Mouse (Mus musculus) MN1 (cell line): ENCODE data around the gene Dctn3.
"Not testable (repeated sequence)": the region's sequence is repeated elsewhere in the genome, so short reads cannot be mapped to it uniquely, and the experiment has no call there.

Experiments used
- DNase-seq: peaks from one replicate; pipeline ENCODE4 v3.0.0-alpha.2; 2016; ENCODE audit warnings: low spot score

Dctn3 gene

GRCm38 (mm10) chr4:41722918-41723351 lies at the start of gene Dctn3:
TSS of gene Dctn3 (minus strand) at chr4:41723170.
- peak; percentile 95 for DNase-seq

- not testable (repeated sequence) for DNase-seq
Observed at GRCm38 (mm10) chr4:41767301-41767700, 44.3 kb upstream of the Dctn3 start.

GRCm38 (mm10) chr4:41763176-41763575 lies 40.2 kb upstream of the Dctn3 start:
- not testable (repeated sequence) for DNase-seq

GRCm38 (mm10) chr4:41762688-41763114 lies 39.7 kb upstream of the Dctn3 start:
- peak; percentile 86 for DNase-seq

GRCm38 (mm10) chr4:41762099-41762687 lies 39.2 kb upstream of the Dctn3 start:
- DNase-seq, result peak; percentile 27

GRCm38 (mm10) chr4:41761680-41762079 lies 38.7 kb upstream of the Dctn3 start:
- no peak for DNase-seq

- no peak for DNase-seq
Observed at GRCm38 (mm10) chr4:41760911-41761310, 37.9 kb upstream of the Dctn3 start.

GRCm38 (mm10) chr4:41760288-41760721 lies 37.3 kb upstream of the Dctn3 start:
- peak; percentile 86 for DNase-seq

GRCm38 (mm10) chr4:41759656-41760287 lies 36.8 kb upstream of the Dctn3 start:
- no peak for DNase-seq

GRCm38 (mm10) chr4:41759206-41759605 lies 36.2 kb upstream of the Dctn3 start:
- peak; percentile 40 for DNase-seq

- DNase-seq, result no peak
Observed at GRCm38 (mm10) chr4:41758701-41759100, 35.7 kb upstream of the Dctn3 start.

GRCm38 (mm10) chr4:41758021-41758420 lies 35.1 kb upstream of the Dctn3 start:
- DNase-seq, result no peak

GRCm38 (mm10) chr4:41757321-41757720 lies 34.4 kb upstream of the Dctn3 start:
- no peak for DNase-seq

- peak; percentile 54 for DNase-seq
Observed at GRCm38 (mm10) chr4:41756440-41756839, 33.5 kb upstream of the Dctn3 start.

- peak; percentile 87 for DNase-seq
Observed at GRCm38 (mm10) chr4:41755338-41756305, 32.7 kb upstream of the Dctn3 start, which contains the start of gene Sigmar1. TSS of gene Sigmar1 (minus strand) at chr4:41756157.

GRCm38 (mm10) chr4:41754797-41755337 lies 31.9 kb upstream of the Dctn3 start, which contains the start of gene Galt:
TSS of gene Galt (plus strand) at chr4:41755228.
- DNase-seq, result peak; percentile 66

- no peak for DNase-seq
Observed at GRCm38 (mm10) chr4:41745021-41745420, 22.1 kb upstream of the Dctn3 start.

- DNase-seq, result no peak
Observed at GRCm38 (mm10) chr4:41744131-41744530, 21.2 kb upstream of the Dctn3 start.

GRCm38 (mm10) chr4:41741158-41741560 lies 18.2 kb upstream of the Dctn3 start:
- peak; percentile 95 for DNase-seq

- DNase-seq, result peak; percentile 59
Observed at GRCm38 (mm10) chr4:41740380-41741157, 17.6 kb upstream of the Dctn3 start.

- DNase-seq, result no peak
Observed at GRCm38 (mm10) chr4:41739260-41739659, 16.3 kb upstream of the Dctn3 start.
